Mouse (Mus musculus) cerebellum, adult 18-20 months (tissue): ENCODE measurements around the gene Gm5800.
"Not testable (repeated sequence)": the region's sequence is repeated elsewhere in the genome, so short reads cannot be mapped to it uniquely, and the experiment has no call there.

ENCODE experiments used
- DNase-seq, 2 experiments: peaks; one replicate each; pipeline ENCODE4 v3.0.0; 2021

Gm5800 gene

GRCm38 (mm10) chr14:51717083-51717482, at the start of gene Gm5800:
Gm5800 (minus strand) TSS chr14:51717183.
- DNase-seq, result no peak

DNA sequence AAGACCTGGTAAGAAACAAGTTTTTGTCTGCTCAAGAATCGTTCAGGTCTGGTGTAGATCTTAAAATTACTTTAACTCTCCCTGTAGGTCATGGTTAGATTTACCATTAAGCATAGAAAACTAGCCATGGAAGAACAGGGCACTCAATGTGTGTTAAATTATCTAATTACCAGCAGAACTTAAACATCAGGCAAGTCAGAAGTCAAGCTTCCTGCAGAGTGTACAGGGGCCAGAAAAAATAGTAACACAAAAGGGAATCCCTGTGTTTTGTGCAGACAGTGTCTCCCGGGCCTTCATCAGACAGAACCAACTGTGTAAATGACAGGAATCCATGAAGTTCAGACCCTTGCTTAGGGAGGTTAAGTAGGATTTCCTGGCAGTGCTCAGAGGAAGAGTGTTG, 39.0 kb upstream of the Gm5800 start:
- no peak for DNase-seq

GRCm38 (mm10) chr14:51740347-51741170, 23.6 kb upstream of the Gm5800 start:
- DNase-seq, result no peak

GRCm38 (mm10) chr14:51739150-51739993, 22.4 kb upstream of the Gm5800 start:
- DNase-seq, result no peak

DNA sequence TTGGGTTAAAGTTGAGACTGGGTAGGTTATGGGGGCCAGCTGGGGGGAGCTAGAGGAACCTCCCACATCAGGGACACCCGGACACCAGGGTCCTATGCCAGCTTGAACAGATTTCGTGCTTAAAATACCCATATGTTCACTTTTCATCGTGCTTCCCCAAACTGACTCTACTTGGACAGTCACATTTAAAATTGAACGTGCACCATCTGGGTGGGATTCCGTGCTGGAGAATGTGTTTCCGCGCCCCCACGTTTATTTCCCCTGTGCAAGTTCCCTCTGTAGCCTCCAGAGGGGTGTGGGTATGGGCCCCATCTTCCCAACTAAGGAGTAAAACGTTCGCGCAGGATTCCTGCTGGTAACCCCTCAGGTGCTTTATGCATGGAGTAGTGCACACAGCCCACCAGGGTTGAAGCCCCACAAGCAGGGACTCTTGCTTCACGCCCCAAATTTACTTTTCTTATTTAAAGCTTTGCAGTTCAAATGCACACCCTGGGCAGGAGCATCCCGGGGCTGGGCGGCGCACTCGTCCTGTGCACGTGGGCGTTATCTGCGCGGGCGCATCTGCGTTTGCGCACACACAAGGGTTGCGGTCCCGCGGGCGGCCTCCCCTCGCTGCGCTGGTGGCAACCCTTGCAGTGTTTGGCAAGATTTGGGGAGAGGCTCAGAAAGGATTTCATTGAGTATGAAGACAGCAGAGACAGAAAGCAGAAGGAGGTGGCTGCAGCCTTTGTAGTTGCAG, 21.6 kb upstream of the Gm5800 start:
- DNase-seq, result no peak

DNA sequence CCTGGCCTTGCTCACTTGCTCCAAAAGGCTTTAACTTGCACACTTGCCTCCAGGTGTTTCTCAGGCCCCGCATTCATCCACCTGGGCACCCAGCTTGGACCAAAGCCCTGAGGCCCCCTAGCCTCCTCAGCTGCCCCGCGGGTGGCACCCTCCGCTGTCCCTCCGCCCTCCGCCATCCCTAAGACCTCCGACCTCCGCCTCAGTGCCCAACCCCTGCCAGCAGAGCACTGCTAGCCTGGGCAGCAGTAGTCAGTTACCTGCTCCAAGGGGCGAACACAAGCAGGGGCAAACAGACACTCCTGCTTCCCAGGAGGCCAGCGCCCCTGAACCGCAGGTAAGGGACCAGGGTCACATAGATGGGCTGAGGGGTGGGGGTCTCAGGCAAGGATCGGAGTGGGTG, 21.0 kb upstream of the Gm5800 start:
- DNase-seq, result no peak

DNA sequence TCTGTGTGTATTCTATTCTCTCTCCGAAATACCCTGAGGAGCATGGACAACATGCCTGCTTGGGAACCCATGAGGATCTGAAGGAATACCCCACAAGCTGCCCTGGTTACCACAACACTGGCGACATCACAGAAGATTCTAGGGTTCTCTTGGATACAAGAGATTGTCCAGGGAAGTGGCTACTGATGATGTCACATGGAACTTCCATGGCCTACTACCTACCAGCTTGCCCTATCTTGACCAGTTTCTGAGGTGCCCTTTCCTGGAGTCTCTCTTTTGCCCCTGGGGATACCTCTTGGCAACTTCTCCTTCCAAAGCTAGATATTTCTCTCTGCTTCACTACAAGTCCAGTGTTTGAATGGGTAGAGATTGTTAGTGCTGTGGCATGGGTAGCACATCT, 21.6 kb downstream of the Gm5800 start, which contains the start of gene Gm17079:
Gene Gm17079 (minus strand): TSS at position 101 of the 400 bp plus-strand sequence.
- not testable (repeated sequence) for DNase-seq

GRCm38 (mm10) chr14:51677269-51677668, 39.7 kb downstream of the Gm5800 start:
- DNase-seq, result no peak
